Mouse (Mus musculus): ENCODE results near the gene Dcp1b.

GRCm38 (mm10) chr6:119175078-119175853 lies at the start of gene Dcp1b:
- TF ChIP-seq ZC3H11A (IDR thresholded peaks at IDR 0.05; ENCODE audit: borderline replicate concordance, low read depth, low read length), result no peak
- TF ChIP-seq CHD2 (IDR thresholded peaks at IDR 0.05; ENCODE audit: low read depth, low read length), result no peak
- TF ChIP-seq MAFK (IDR thresholded peaks at IDR 0.05; ENCODE audit: insufficient read depth, low read depth, low read length), result no peak
- TF ChIP-seq ZNF384 (IDR thresholded peaks at IDR 0.05; ENCODE audit: low read depth, low read length), result no peak
- TF ChIP-seq HCFC1 (IDR thresholded peaks at IDR 0.05; ENCODE audit: borderline replicate concordance, insufficient read depth, low read length), result peak; percentile 77
